Mouse (Mus musculus) brain, embryonic 14.5 days (tissue): Measurements from ENCODE around the gene Rnf4.

Experiments used
- CTCF ChIP-seq: fragments of 200-500 bp; IDR thresholded peaks from 2 replicates; pipeline ENCODE4 v1.5.1; 2012; ENCODE audit warnings: inconsistent platforms, mild to moderate bottlenecking, moderate library complexity, borderline replicate concordance; ENCODE audit not compliant: insufficient read depth, insufficient read length; ENCODE audit errors: extremely low read depth
- POLR2A ChIP-seq: fragments of 200-500 bp; IDR thresholded peaks from 2 replicates; pipeline ENCODE4 v1.6.1; 2012; ENCODE audit warnings: mild to moderate bottlenecking, inconsistent platforms, borderline replicate concordance; ENCODE audit not compliant: poor library complexity, insufficient read depth, insufficient read length, severe bottlenecking; ENCODE audit errors: extremely low read depth

- no peak for TF ChIP-seq POLR2A
- TF ChIP-seq CTCF = no peak
These were observed 34.8 kb downstream of the Rnf4 start for GRCm38 (mm10) chr5:34370840-34371239.
